Mouse (Mus musculus) c-Kit-positive CD71-positive TER-119-positive erythroid progenitor cells, embryonic 14.5 days (primary cell): ENCODE measurements around the gene Dync1i1.

ENCODE experiments used
- DNase-seq: peaks from one replicate; pipeline ENCODE4 v3.0.0-alpha.2; 2013; ENCODE audit warnings: low spot score

Gene Dync1i1

DNA sequence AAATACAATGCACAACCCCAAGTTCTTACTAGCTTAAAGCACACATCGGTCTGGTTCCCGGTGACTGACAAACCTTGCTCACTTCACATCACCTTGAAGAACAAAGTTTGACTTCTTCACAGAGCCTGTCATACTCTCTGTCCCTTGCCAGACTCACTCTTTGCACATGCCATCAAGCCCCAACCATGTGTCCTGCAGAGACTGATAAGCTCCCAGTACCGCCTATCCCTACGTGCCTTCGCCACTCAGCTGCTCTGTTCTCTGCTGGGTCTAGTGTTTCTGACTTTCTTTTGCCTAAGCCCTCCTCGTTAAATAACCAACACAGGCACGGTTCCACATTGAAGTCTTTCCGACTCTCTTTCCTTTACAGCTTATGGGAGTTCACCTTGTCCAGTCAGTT lies 244.2 kb downstream of the Dync1i1 start:
- DNase-seq = no peak

DNA sequence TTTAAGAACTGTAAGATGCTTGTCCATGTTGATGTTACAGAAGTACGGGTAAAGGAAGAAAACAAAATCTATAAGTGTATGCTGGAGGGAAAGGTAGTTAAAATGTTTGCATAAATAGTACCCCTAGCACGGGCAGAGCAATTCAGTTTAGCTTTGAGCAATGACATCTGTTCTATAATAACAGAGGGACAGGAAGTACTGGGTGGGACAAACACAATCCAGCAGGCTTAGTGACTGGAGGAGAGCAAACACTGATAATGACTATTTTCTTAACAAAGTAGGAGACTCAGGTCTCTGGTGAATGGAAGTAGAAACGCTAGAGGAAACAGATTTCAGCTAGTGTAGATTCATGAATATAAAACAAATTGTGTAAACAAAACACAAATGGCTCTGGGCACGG lies 250.8 kb downstream of the Dync1i1 start:
- no peak for DNase-seq

DNA sequence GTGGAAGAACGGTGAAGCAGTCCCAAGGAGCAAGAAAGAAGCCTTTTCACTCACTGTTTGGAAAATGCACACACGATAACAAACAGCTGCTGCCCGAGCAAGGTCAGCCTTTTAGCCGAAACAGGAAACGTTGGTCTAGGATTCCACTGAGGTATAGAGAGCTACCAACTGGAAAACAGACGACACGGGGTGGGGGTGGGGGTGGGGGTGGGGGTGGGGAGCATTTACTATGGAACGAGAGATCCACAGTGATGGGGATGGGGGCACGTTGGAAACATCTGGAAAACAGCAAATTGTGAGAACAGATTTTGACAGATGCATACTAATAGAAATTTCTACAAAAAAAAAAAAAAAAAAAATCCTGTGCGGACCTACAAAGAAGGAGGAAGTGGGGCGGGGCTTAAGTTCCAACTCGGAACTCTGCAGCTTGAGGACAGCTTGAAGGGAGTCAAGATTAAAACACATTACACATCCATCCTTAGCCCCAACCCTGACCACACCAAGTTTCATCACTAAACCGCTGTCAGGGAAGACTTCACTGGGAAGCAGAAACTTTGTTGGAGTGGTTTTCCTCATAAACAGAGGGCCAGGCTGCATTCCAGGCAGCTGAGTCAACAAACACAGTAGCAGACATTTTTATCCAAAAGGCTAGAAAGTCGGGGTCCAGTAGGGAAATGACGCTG lies 251.9 kb downstream of the Dync1i1 start:
- no peak for DNase-seq

DNA sequence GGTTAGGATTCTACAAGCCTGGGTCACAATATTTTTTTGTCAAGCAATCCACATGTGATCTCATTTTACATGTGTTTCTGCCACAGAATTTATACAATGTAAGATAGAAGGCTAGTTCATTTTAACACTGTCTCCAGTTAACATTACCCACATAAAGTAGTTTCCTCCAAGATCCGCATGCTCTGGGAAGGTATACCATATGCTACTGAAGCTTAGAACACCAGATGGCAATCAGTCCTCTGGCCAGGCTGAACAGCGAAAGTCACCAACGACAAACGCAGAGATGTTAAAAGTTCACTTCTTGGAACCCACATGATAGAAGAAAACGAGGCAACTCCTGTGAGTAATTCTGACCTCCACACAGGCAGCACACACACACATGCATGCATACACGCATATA lies 265.8 kb downstream of the Dync1i1 start:
- DNase-seq = no peak

DNA sequence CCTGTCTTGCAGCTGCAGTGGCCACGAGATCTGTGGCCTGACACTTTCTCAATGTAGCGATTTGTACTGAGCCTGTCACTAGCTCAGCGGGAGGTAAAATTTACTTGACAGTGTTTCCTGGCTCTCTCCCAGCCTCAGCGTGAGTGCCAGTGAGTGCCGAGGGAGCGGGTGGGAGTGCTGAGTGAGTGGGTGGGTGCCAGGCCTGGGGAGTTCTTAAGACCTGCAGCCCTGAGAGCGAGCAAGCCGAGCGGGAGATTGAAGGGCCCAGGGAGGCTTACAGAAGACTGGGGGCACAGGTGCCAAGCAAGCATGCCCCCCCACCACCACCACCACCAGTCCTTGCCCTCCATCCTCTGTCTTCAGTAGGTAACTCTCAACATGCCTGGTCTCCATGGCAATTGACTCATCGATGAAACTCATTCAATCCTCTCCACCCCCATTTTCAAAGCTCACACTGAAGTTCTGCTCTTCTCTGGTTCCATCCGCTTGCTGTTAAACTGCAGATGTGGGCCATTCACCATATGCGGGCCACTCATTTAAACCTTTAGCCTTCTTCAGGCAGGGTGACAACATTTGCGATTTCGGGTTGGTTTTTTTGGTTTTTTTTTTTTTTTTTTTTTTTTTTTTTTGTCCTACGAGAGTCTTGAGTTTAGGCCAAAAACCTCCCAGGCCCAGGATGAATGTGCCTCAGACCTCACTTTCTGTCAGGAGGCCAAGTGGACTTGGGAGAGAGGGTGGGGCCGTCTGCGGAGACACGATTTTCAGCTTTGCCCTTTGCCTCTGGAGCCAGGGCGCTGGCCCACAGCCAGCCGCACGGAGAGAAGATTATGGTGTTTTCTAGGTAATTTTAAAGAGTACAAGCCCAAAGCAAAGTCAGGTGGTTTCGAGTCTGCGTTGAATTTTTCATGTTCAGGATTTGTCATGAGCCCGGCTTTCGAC lies 266.6 kb downstream of the Dync1i1 start:
- DNase-seq = no peak

DNA sequence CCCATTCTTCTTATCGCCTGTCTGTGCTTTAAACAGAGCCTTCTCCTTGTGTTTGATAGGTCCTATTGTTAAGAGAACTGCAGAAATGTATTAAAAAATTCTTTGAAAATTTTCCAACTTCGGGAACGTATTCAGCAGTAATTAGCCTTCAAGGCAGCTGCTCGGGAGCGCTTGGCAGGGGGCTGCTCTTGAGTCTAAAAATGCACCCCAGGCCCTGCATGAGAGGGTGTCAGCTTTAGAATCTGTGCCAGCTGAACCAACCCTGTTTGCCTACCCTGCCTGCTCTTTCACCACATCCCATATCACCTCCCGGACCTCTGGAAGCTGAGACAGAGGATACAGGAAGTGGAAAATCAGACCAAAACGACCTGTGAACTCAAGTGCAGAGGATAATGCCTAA lies 267.6 kb downstream of the Dync1i1 start:
- no peak for DNase-seq

DNA sequence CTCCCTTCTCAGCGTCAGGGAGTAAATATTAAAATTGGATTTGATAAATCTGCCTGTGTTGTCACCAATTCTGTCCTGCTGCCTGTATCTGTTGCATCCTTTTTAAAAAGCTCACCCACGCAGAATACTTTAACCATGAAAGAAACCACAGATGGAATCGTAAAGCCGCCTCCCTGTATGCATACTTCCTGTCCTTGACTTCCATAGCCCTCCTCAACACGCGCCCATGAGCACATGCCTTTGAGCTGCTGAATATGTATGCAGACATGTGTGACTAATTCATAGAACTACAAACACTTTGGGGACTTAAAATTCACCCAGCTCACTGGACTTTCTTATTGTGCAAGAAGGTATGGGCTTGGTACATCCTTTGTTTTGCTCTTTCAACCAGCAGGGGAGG lies 272.1 kb downstream of the Dync1i1 start:
- DNase-seq = no peak

DNA sequence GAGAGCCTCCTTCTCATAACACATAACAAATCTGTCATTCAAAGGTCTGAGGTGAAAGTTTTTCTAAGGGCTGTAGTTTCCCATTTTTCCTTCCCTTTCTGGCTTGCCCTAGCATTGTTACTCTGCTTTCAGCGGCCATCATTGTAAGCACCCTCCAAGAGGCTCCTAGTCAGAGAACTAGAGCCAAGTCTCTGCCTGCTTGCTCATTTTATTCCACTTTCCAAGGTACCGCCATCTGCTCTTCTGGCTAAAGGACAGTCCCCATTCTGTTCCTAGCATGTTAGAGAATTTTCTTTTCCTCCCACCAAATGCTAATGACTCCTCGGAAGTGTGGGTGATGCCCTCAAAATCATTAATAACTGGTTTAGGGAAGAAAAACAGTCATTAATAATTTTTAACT lies 276.6 kb downstream of the Dync1i1 start:
- no peak for DNase-seq

DNA sequence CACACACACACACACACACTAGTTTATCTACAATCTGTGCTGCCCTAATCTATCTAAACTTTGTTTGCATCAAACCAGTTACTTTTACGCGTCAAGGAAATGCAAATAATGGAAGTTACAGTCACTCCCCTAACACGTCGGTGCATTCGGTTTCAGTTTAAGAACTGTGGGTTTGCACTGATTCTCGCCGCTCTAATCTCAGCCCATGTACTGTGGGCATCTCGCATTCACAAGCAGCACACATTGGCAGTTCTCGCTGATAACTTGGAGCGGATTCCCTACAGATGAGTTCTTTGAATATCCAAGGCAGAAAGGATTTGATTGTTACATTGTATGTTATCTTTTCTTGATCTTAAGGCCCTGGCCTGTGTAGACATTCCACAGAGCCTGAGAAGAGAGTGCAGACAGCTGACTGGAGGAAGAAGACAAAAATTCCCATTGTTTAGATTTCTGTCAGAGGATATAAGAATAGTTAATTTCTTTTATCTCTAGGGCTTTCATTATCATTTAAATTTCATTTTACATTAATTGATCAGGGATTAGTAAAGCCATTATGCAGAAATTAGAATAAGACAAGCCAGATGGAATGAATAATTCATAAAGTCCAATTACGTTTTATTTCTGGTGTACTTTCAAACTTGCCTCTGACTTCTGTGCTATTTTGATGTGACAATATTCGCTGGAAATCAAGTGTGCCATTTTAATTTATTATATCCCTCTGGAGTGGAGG lies 279.5 kb downstream of the Dync1i1 start:
- no peak for DNase-seq

DNA sequence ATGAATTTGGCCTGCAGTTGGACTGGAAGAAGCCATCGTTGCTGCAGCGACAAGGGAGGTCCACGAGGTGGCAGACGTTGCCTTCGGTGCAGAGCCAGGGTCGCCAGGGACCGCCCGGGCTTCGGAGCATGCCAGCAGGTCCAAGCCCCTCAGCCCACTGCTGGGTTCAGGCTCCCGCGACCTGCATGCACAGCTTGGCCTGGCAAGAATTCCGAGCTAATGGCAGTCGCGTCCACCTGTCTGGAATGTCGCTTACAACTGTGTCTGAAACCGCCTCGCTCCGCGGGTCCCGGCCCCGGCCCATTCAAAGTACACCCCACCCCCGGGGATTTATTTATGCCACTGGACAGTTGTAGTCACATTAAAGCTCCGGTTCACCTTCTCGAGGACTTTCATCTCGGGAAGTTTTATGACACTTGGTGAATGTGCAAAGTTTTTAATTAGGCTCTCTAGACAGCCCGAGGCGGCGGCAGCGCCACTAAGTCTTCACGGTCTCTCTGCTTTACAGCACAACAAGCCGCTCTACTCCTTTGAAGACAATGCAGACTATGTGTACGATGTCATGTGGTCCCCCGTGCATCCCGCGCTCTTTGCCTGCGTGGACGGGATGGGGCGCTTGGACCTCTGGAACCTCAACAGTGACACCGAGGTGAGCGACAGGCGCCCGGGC lies 280.5 kb downstream of the Dync1i1 start:
- DNase-seq = no peak

DNA sequence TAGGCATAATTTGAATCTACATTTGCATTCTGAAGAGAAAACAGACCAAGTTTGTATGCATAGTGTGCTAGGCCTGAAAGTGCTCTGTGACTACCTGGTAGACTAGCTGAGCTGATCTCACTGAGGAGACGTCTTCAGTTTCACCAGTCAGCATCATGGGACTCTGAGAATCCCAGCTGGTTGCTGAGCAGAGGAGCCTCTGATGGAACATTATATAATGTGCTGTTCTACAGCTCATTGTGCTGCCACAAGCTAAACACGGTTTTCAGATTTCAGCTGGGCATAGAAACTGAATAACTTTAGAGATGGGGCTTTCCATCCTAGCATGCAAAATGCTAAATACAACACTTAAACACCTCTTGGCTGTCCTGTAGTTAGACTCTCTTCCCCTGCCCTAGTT lies 285.9 kb downstream of the Dync1i1 start:
- no peak for DNase-seq

DNA sequence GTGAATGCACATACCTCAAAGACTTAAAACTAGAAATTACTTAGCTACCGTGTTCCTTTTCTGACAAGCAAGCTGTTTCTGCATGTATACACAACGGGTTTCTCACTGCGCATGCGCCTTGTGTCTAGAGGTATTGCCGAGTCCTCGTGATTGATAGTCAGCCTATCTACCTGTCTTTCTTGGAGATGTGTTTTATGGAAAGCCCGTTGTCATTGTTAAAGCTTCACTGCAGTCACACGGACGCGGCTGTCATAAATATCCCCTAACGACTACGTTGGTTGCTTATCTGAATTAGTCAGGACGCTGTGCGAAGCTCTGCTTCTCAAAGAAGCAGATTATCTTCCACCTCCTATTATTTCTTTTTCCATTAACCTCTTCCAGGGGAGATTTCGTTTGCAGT lies 290.2 kb downstream of the Dync1i1 start:
- no peak for DNase-seq

DNA sequence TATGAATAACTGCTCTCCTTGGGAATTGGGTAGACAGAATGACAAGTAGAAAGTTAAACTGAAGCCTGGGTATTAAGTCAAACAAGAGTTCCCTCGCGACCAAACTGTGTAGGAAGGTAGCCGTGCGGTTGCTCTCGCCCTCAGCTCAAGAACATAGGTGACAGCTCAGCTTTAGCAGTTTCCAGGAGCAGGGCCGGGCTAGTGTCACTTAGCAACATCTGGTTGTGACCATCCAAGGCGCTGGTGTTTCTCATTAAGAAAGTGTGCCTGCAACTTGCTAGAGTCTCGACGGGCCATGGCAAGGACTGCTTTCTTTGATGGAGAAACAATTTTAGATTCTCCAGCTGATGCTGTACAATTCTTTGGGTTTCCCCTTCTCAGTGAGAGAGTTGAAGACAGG lies 291.5 kb downstream of the Dync1i1 start:
- no peak for DNase-seq

DNA sequence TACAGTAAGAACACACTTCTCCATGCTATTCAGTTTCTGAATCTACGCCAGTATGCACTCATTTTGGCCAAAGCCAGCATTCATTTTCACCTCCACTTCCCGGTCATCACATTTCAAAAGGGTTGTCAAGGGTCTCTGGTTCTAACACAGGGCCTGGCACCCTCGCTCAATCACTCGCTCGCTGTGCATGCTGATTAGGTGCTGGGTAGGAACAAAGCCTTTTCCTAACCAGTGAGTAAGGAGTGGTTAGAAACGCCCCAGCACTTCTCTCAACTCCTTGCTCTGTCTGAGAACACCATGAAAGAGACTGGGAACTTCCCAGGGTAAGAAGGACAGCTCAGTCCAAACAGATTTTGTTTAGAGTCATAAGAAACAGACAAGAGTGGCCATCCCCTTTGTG lies 298.5 kb downstream of the Dync1i1 start:
- no peak for DNase-seq

DNA sequence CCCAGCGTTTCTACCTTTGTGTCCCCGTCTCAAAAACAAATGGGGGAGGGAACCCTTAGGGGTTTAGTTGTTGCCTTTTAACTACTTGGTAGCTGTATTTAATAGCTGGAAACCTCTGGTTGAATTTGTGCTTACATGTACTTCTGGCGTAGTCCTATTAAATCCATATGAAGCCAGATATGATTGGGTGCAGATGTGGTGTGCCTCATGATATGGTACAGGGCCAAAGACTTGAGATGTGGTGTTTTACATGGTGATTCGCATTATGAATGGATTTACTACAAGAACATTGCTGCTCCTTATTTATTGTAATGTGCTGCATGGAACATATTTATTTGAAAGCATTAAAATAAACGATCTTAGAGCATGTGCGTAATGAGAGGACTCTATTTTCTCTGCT lies 302.2 kb downstream of the Dync1i1 start:
- DNase-seq = no peak

DNA sequence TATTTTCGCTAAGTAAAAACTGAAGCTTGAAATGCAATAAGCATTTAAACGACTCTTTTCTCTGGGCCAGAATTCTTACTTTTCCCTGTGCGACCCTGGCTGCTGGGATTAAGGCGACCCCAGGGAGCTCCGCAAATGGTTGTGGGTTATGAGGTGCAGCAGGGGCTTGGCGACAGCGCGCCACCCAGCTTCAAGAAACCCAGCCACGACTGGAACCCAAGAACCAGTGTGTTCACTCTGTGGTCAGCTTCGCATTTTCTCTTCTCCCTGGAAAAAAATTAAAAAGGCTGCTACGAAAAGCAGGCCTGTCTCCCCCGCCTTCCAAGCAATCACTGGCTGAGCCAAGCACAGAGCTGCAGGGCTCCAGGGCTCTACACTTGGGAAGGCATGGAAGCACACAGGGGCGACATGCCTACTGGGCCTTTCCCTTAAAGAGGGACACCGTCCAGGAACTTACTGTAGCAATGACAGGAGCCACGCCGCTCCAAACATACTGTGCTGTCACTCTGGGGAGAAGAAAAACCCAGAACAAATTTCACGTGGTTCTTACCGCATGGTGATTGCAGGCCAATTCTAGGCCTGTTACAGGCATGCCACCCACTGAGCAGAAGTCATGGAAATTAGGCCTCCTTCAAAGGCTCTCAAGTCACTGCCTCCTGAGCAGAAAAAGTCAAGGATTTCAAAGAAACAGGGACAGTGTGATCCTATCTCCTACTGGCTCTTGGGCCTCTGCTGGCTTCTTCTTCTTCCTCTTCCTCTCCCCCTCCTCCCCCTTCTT lies 313.5 kb downstream of the Dync1i1 start:
- no peak for DNase-seq

DNA sequence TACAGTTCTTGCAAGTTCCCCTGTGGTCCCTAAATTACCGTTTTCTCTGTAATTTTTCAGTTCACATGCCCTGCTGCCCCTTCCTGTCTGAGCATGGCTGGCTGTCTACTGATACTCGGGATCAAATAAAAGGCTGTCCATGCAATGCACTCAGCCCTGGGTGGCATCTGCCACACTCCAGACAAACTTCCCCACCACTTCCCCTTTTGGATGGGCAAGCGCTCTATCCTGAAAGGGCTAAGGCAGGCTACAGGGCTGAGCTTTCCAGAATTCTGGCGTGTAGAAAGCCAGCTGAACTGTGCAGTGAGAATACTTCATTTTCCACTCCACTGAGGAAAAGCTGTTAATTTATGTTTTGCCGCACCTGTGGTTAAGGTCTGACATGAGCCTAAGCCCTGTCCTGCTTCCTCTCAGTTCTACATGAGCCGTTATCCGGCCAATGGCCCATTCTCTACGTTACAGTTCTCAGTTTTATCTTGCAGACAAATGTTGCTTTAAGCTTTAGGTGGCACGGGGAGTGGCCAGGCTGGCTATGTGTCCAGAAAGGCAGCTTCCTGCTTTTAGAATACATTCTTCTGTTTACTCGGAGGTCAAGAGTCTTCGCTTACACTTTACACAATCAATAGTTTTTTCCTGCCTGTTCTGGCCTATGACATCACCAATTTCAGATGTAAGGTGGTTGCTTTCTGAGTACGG lies 321.4 kb downstream of the Dync1i1 start:
- DNase-seq = no peak

DNA sequence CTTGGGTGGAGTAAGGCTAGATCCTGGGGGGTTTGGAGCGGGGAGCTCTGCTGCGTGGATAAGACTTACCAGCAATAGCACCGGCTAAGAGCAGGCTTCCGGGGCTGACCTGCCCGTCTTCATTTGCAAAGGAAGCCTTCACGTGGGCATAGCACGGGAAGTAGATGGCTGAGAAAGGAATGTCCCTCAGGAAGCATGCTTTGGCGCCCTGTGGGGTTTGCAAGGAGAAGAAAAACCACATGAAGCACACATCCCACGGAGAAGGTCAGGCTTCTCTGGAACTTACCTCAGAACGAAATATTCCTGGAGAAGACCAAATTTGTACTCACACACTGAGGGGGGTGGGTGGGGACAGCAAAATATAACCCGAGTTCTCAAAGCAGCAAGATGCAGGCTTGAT lies 327.3 kb downstream of the Dync1i1 start:
- no peak for DNase-seq

DNA sequence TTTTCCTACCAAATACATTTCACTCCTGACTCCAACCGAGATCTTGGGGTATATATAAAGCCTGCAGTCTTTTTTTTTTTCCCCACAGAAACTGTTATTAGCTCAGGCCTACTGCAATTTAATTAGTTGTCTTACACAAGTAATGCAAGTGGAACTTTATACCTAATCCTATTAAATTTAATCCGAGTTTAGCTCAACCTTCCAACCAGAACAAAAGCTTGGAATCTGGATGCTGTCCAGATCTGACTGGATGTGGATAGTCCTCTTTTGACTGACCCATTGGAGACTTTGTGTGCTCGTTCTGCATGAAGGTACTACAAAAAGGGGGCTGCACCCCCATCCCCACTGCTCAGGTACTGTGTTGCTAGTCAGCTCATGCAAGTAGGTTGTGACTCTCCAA lies 328.5 kb downstream of the Dync1i1 start:
- no peak for DNase-seq

DNA sequence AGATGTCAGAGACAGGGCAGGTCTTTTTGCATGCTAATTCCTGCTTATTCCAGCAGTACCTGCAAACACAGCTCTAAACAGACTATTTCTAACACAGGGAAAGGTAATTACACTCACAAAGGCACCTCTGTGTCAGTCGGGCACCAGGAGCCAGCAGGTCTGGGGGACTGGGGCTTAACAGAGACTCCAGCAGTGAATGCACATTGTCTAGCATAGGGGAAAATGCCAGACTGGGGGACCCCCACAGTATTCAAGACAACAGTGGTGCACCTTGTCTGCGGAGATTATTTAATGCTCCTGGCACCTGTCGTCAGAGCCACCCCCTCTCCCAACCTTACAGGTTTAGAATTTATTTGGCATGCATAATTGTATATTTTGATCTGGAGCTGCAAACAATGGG lies 333.1 kb downstream of the Dync1i1 start:
- no peak for DNase-seq

DNA sequence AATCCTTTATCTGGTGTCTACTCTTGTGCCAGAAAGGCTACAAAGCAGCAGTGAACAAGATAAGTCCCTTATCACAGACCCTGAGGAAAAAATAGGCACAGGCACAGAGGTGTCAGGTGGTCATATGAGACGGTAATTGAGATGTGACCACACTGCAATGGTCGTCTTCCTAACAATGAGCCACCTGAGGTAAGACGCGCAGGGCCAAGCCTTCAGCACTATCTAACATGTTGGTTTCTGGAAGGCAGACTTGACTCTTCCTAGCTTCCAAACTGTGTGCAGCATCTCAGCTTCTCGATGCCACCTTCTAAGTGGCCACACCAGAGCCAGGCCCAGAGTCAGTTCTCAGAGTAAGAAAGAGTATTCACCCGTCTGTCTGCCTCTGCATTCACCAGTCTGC lies 341.8 kb downstream of the Dync1i1 start:
- no peak for DNase-seq
